Mouse (Mus musculus): ENCODE measurements around the gene Atp6v1e1. TPM values are rescaled to one million over a fixed set of nuclear protein-coding genes. Genes with fewer than 3 reads are reported as not detected.
A peak's percentile ranks its signal among the peaks of the same experiment; 100 is the strongest.

Atp6v1e1 gene
- polyA plus RNA-seq, 1 experiment: 322 TPM

- H3K4me1 ChIP-seq (ENCODE audit: control insufficient read depth, insufficient read depth, low read length): peaks cover 11% of the 10 kb centered on the region
- no peak overlapping the region for H3K27ac ChIP-seq (ENCODE audit: insufficient read depth, low read depth, low read length)
- peak overlapping the region; percentile 73 for H3K4me3 ChIP-seq (ENCODE audit: insufficient read depth, low read length)
- TF ChIP-seq POLR2A (IDR thresholded peaks at IDR 0.05; ENCODE audit: borderline replicate concordance, low read depth, low read length): no peak
- no peak for TF ChIP-seq CTCF (IDR thresholded peaks at IDR 0.05; ENCODE audit: low read depth, low read length)
Observed at GRCm38 (mm10) chr6:120837152-120837530, 14.5 kb upstream of the Atp6v1e1 start.

- TF ChIP-seq POLR2A (IDR thresholded peaks at IDR 0.05; ENCODE audit: borderline replicate concordance, low read depth, low read length): no peak
- no peak for TF ChIP-seq CTCF (IDR thresholded peaks at IDR 0.05; ENCODE audit: low read depth, low read length)
- Histone ChIP-seq H3K27ac (ENCODE audit: insufficient read depth, low read depth, low read length) (peak overlapping the region; percentile 59), H3K4me1 (ENCODE audit: control insufficient read depth, insufficient read depth, low read length) (peaks cover 7% of the 10 kb centered on the region), H3K4me3 (ENCODE audit: insufficient read depth, low read length) (peak overlapping the region; percentile 73)
Observed at GRCm38 (mm10) chr6:120836389-120837151, 14.0 kb upstream of the Atp6v1e1 start.

- TF ChIP-seq CTCF (IDR thresholded peaks at IDR 0.05; ENCODE audit: low read depth, low read length) (peak; percentile 45), POLR2A (IDR thresholded peaks at IDR 0.05; ENCODE audit: borderline replicate concordance, low read depth, low read length) (no peak; the same call in 1 of the 2 replicates)
- peak within 1 kb of the TSS; percentile 73 for H3K4me3 ChIP-seq (ENCODE audit: insufficient read depth, low read length)
- H3K4me1 ChIP-seq (ENCODE audit: control insufficient read depth, insufficient read depth, low read length): peaks cover 4% of the 10 kb centered on the region
- H3K27ac ChIP-seq (ENCODE audit: insufficient read depth, low read depth, low read length): peak within 1 kb of the TSS; percentile 72
Observed at GRCm38 (mm10) chr6:120835474-120836374, 13.1 kb upstream of the Atp6v1e1 start, which contains the start of gene Bcl2l13. Gene Bcl2l13 (plus strand): TSS chr6:120836212.

- no peak for TF ChIP-seq POLR2A (IDR thresholded peaks at IDR 0.05; ENCODE audit: borderline replicate concordance, low read depth, low read length)
- no peak for TF ChIP-seq CTCF (IDR thresholded peaks at IDR 0.05; ENCODE audit: low read depth, low read length)
- Histone ChIP-seq H3K4me3 (ENCODE audit: insufficient read depth, low read length) (no peak overlapping the region), H3K27ac (ENCODE audit: insufficient read depth, low read depth, low read length) (no peak overlapping the region), H3K4me1 (ENCODE audit: control insufficient read depth, insufficient read depth, low read length) (no peaks in the 10 kb centered on the region)
Observed at GRCm38 (mm10) chr6:120834766-120835321, 12.3 kb upstream of the Atp6v1e1 start.

GRCm38 (mm10) chr6:120832097-120832496 lies 9.5 kb upstream of the Atp6v1e1 start:
- Histone ChIP-seq H3K4me3 (ENCODE audit: insufficient read depth, low read length) (no peak overlapping the region), H3K27ac (ENCODE audit: insufficient read depth, low read depth, low read length) (no peak overlapping the region), H3K4me1 (ENCODE audit: control insufficient read depth, insufficient read depth, low read length) (no peaks in the 10 kb centered on the region)
- TF ChIP-seq CTCF (IDR thresholded peaks at IDR 0.05; ENCODE audit: low read depth, low read length) (no peak), POLR2A (IDR thresholded peaks at IDR 0.05; ENCODE audit: borderline replicate concordance, low read depth, low read length) (no peak)

GRCm38 (mm10) chr6:120830866-120831608 lies 8.4 kb upstream of the Atp6v1e1 start:
- TF ChIP-seq CTCF (IDR thresholded peaks at IDR 0.05; ENCODE audit: low read depth, low read length) (no peak), POLR2A (IDR thresholded peaks at IDR 0.05; ENCODE audit: borderline replicate concordance, low read depth, low read length) (no peak)
- Histone ChIP-seq H3K4me3 (ENCODE audit: insufficient read depth, low read length) (no peak overlapping the region), H3K4me1 (ENCODE audit: control insufficient read depth, insufficient read depth, low read length) (no peaks in the 10 kb centered on the region), H3K27ac (ENCODE audit: insufficient read depth, low read depth, low read length) (no peak overlapping the region)

- Histone ChIP-seq H3K4me1 (ENCODE audit: control insufficient read depth, insufficient read depth, low read length) (no peaks in the 10 kb centered on the region), H3K4me3 (ENCODE audit: insufficient read depth, low read length) (no peak overlapping the region), H3K27ac (ENCODE audit: insufficient read depth, low read depth, low read length) (no peak overlapping the region)
- TF ChIP-seq CTCF (IDR thresholded peaks at IDR 0.05; ENCODE audit: low read depth, low read length) (no peak), POLR2A (IDR thresholded peaks at IDR 0.05; ENCODE audit: borderline replicate concordance, low read depth, low read length) (no peak)
Observed at GRCm38 (mm10) chr6:120830056-120830455, 7.5 kb upstream of the Atp6v1e1 start.

- Histone ChIP-seq H3K27ac (ENCODE audit: insufficient read depth, low read depth, low read length) (peak overlapping the region; percentile 59), H3K4me3 (ENCODE audit: insufficient read depth, low read length) (no peak overlapping the region)
Observed at GRCm38 (mm10) chr6:120822937-120823614, 483 bp upstream of the Atp6v1e1 start.

More at GRCm38 (mm10) chr6:120822937-120823614, 483 bp upstream of the Atp6v1e1 start:
- no peak for TF ChIP-seq POLR2A (IDR thresholded peaks at IDR 0.05; ENCODE audit: borderline replicate concordance, low read depth, low read length)
- no peak for TF ChIP-seq CTCF (IDR thresholded peaks at IDR 0.05; ENCODE audit: low read depth, low read length)
- H3K4me1 ChIP-seq (ENCODE audit: control insufficient read depth, insufficient read depth, low read length): peaks cover 6% of the 10 kb centered on the region

Data from bone marrow macrophage, adult 2 months (primary cell).